Mouse (Mus musculus) bone marrow, adult 2 months (tissue): Measurements from ENCODE around the gene Cd274. TPM values are rescaled to one million over a fixed set of nuclear protein-coding genes. Genes with fewer than 3 reads are reported as not detected.

Experiments
- H3K27ac ChIP-seq: fragments of 200-500 bp; 2 replicates; pipeline ENCODE4 v1.5.1; 2012; ENCODE audit warnings: low read depth, mild to moderate bottlenecking, control low read depth, inconsistent platforms, low read length; ENCODE audit not compliant: control insufficient read depth, poor library complexity, insufficient read depth
- H3K4me1 ChIP-seq: fragments of 200-500 bp; 2 replicates; pipeline ENCODE4 v1.6.1; 2011; ENCODE audit warnings: low read length; ENCODE audit not compliant: control insufficient read depth, insufficient read depth
- H3K4me3 ChIP-seq: fragments of 200-500 bp; replicated peaks from 2 replicates; pipeline ENCODE3; 2011; ENCODE audit warnings: mild to moderate bottlenecking, low read depth, low read length, control low read depth; ENCODE audit not compliant: control insufficient read depth
- CTCF ChIP-seq: fragments of 200-500 bp; IDR thresholded peaks from 2 replicates; pipeline ENCODE4 v1.5.1; 2011; ENCODE audit warnings: low read length, control low read depth; ENCODE audit not compliant: control insufficient read depth, insufficient read depth
- POLR2A ChIP-seq: fragments of 200-500 bp; IDR thresholded peaks from 2 replicates; pipeline ENCODE4 v1.6.1; 2011; ENCODE audit warnings: low read depth, mild to moderate bottlenecking, control low read depth, low read length, borderline replicate concordance; ENCODE audit not compliant: control insufficient read depth
- WGBS: fragments of 180-500 bp; shearing (Covaris S2); methylation state at CpG from one replicate; pipeline ENCODE4 v1.1.7; 2018; 5-methylcytosine and 5-hydroxymethylcytosine counted together
- polyA plus RNA-seq: library from polyadenylated mRNA; stranded (reverse); fragments of >200 nt; gene quantifications from 2 replicates; pipeline ENCODE4 v1.2.4, GENCODE M21; 2011; ENCODE audit warnings: low replicate concordance; ENCODE audit not compliant: missing spikeins, insufficient read depth, insufficient read length

Gene Cd274
- polyA plus RNA-seq, 1 experiment = 2.9 TPM

GRCm38 (mm10) chr19:29418661-29419115 lies 51.4 kb downstream of the Cd274 start:
- WGBS = 5% methylated on average over 9 of the region's 9 CpGs
- TF ChIP-seq POLR2A = no peak
- no peak for TF ChIP-seq CTCF
- Histone ChIP-seq H3K4me1 (peaks cover 10% of the 10 kb centered on the region), H3K27ac (peak overlapping the region; percentile 75; the same call in 1 of the 2 replicates), H3K4me3 (no peak overlapping the region)

DNA sequence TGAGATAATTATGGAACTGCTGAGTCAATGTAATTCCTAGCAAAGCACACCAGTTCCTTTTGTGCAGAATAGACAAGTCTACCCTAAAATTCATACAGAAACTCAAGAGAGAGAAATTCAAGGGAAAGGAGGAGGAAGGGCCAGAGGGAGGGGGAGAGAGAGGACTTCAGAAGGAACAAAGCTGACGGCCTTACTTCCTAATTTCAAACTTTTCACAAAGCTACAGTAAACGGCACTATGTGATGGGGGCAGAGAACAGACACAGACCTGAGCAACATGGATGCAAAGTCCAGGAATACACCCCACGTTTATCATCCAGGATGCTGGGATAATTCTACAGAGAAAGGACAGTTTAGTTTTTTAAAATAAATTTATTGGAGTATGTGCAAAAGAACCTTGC lies 52.3 kb downstream of the Cd274 start:
- H3K27ac ChIP-seq = no peak overlapping the region
- TF ChIP-seq POLR2A (no peak), CTCF (no peak)
- H3K4me1 ChIP-seq = peaks cover 10% of the 10 kb centered on the region
- no peak overlapping the region for H3K4me3 ChIP-seq
- WGBS = 7% methylated on average over 3 of the region's 3 CpGs

- Histone ChIP-seq H3K27ac (no peak overlapping the region), H3K4me3 (no peak overlapping the region), H3K4me1 (peaks cover 7% of the 10 kb centered on the region)
- no peak for TF ChIP-seq POLR2A
- TF ChIP-seq CTCF = no peak
Observed at GRCm38 (mm10) chr19:29419946-29420345, 52.7 kb downstream of the Cd274 start.

- 92% methylated on average over 8 of the region's 8 CpGs for WGBS
- Histone ChIP-seq H3K27ac (no peak overlapping the region), H3K4me3 (no peak overlapping the region), H3K4me1 (peaks cover 7% of the 10 kb centered on the region)
- no peak for TF ChIP-seq CTCF
- TF ChIP-seq POLR2A = no peak
Observed at GRCm38 (mm10) chr19:29420397-29420796, 53.1 kb downstream of the Cd274 start.

- whole genome bisulfite sequencing = 87% methylated on average over 16 of the region's 16 CpGs
- H3K4me1 ChIP-seq = peaks cover 7% of the 10 kb centered on the region
- no peak overlapping the region for H3K4me3 ChIP-seq
- no peak for TF ChIP-seq CTCF
- no peak overlapping the region for H3K27ac ChIP-seq
Observed at GRCm38 (mm10) chr19:29422013-29422645, 54.9 kb downstream of the Cd274 start.

- H3K27ac ChIP-seq = no peak overlapping the region
- TF ChIP-seq CTCF (no peak), POLR2A (no peak)
- peaks cover 5% of the 10 kb centered on the region for H3K4me1 ChIP-seq
- WGBS = 73% methylated on average over 7 of the region's 7 CpGs
- H3K4me3 ChIP-seq = no peak overlapping the region
Observed at GRCm38 (mm10) chr19:29422796-29423195, 55.5 kb downstream of the Cd274 start.

DNA sequence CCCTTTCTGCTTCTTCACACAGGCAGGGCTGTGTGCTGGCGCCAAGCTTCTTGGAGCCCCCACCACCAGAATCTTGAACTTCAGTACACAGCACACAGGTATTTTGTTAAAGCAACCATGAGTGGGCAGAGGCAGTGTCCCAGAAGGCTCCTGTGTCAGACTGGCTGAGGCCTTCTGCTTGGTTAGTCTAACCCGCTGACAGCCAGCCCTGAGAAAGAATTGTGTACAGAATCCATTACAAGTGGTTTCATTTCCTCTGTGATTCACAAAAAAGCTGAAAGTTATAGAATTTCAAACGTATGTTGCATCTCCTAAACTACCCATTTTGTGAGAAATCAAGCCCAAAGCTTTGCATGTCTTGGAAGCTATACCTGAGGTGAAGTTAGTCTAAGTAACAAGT lies 63.3 kb downstream of the Cd274 start:
- no peak overlapping the region for H3K4me3 ChIP-seq
- WGBS = 45% methylated on average over 3 of the region's 3 CpGs
- H3K4me1 ChIP-seq = peaks cover 6% of the 10 kb centered on the region
- TF ChIP-seq POLR2A = no peak
- no peak for TF ChIP-seq CTCF
- peak overlapping the region; percentile 69 for H3K27ac ChIP-seq

- no peak overlapping the region for H3K4me3 ChIP-seq
- H3K4me1 ChIP-seq = peaks cover 6% of the 10 kb centered on the region
- peak overlapping the region; percentile 40; the same call in 1 of the 2 replicates for H3K27ac ChIP-seq
- WGBS = 2% methylated on average over 3 of the region's 3 CpGs
- no peak for TF ChIP-seq CTCF
- no peak for TF ChIP-seq POLR2A
Observed at GRCm38 (mm10) chr19:29430953-29431352, 63.7 kb downstream of the Cd274 start.
